Mouse (Mus musculus) cerebellum, adult 11 months (tissue): Measurements from ENCODE around the gene Ppp1r14a.
A peak's percentile ranks its signal among the peaks of the same experiment; 100 is the strongest.

ENCODE experiments used
- DNase-seq: peaks from one replicate; pipeline ENCODE4 v3.0.0; 2022

Gene Ppp1r14a

DNA sequence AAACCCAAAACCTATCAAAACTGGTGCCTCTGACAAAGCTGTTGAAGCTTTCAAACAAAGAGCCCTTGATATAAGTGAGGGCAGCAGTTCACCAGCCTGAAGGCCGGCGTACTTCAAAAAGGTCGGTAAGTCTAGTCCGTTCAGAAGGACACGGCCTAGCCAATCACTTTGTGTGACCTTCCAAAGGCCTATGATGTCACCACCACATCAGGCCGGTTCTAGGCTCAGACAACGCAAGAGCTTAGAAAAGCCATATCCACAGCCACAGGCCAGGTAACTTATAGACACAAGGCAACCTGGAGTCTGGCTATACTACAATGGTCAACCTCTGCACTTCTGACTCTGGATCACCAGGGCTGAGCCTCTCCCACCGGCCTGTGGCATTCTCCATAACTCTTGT, 9.2 kb upstream of the Ppp1r14a start:
- no peak for DNase-seq

DNA sequence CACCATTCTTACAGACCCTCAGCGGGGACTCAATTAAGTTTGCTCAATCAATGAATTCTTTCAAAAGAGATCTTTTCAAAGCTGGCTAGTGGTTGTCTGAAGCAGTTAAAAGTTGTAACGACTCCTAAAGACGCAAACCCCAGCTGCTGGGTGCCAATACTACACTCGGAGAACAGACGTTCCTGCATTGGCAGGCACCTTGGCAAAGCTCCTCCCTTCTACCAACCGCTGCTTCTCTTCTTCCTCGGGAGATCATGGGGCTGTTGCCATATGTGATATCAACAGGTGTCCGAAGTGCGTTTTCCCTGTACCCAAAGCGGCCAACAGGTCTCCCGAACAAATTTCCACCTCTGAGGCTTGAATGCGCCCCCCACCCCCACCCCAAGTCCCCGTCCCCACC, 8.3 kb upstream of the Ppp1r14a start:
- DNase-seq, result no peak

- peak; percentile 84 for DNase-seq
Measured at GRCm38 (mm10) chr7:29281201-29282073, 7.7 kb upstream of the Ppp1r14a start, which contains the start of gene Spint2. Gene Spint2 (minus strand): TSS chr7:29281912.

- no peak for DNase-seq
Measured at GRCm38 (mm10) chr7:29282074-29282554, 7.0 kb upstream of the Ppp1r14a start.

DNA sequence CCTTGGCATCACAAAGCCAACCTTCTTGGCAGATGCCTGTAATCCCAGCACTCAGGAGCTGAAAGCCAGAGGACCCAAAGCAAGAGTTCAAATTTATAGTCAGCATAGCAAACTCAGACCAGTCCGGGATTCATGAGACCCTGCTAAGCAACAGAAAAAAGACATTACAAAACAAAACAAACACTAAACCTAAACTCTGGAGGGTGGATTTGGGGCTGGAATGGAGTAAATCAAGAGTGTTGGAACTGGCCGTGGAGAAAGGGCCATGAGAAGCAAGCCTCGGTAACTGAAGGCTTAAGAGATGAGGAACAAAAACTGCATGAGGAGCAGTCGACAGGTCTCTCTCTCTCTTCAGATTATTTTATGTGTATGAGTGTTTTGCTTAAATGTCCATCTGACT, 5.2 kb upstream of the Ppp1r14a start:
- no peak for DNase-seq

- no peak for DNase-seq
Measured at GRCm38 (mm10) chr7:29284523-29284922, 4.6 kb upstream of the Ppp1r14a start.

- DNase-seq, result no peak
Measured at GRCm38 (mm10) chr7:29287481-29287880, 1.6 kb upstream of the Ppp1r14a start.

GRCm38 (mm10) chr7:29288079-29288478, 1.0 kb upstream of the Ppp1r14a start:
- no peak for DNase-seq

- no peak for DNase-seq
Measured at GRCm38 (mm10) chr7:29289856-29290255, 748 bp downstream of the Ppp1r14a start.

- DNase-seq, result no peak
Measured at GRCm38 (mm10) chr7:29290691-29291485, 1.8 kb downstream of the Ppp1r14a start.

- peak; percentile 72 for DNase-seq
Measured at GRCm38 (mm10) chr7:29291616-29292457, 2.7 kb downstream of the Ppp1r14a start.

DNA sequence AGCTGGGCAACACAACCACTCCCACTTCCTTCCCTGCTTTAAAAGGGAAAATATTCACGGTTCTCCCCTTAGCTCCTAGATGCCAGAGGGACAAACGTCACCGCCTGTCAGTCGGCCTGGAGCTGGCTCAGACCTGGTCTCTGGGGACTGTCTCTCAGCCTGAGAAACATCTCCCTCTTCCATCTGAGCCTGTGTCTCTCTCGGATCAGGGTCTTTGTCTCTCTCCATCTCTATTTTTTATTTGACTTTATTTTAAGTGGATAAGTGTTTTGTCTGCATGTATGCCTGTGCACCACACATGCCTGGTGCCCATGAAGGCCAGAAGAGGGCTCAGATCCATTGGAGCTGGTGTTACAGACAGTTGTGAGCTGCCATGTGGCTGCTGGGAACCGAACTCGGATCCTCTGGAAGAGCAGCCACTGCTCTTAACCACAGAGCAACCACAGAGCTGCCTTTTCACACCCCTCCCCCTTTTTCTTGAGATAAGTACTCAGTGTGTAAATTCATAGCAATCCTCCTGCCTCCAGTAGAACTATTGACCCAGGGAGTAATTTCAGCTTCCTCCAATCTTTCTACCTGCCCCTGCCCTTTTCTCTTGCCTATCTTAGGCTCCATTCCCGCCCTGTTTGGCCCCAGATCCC, 3.5 kb downstream of the Ppp1r14a start:
- peak; percentile 59 for DNase-seq

DNA sequence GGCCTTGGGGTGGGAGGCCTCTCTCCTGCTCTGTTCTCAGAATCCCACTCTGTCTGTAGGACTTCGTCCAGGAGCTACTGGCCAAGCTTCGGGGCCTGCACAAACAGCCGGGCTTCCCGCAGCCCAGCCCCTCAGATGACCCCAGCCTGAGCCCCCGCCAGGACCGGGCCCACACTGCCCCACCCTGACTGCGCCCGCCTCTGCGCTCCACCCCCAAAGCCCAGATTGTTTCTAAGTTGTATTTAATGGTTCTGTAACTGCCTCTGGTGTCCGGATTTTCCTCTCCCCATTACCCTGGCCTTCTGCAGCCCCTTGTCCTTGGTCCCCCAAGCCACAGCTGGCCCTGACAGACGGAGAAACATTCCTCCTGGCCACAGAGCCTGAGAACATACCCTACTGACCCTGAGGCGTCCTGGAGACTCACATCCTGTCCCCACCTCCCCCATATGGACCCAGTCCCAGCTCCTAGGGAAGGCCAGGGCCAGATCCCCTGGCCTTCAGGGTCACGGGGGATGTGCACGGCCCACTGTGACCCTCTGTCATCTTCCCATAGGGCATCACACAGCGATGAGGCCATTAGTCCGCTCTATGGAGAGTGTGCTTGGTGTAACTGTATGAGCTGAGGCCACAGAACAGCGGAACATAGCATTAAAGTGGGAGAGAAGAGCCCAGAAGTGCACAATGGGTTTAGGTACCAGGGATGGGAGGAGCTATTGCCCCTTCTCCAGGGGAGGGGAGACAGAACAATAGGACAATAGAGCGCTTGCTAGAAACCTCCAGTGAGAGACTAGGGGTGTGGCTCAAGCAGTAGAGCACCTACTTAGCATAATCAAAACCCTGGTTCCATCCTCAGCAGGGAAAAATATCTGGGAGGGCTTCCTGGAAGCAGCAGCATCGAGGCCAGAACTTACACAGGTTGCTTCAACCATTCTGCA, 4.3 kb downstream of the Ppp1r14a start:
- DNase-seq, result no peak

GRCm38 (mm10) chr7:29294111-29294761, 5.1 kb downstream of the Ppp1r14a start:
- no peak for DNase-seq

- no peak for DNase-seq
Measured at GRCm38 (mm10) chr7:29295861-29296647, 6.9 kb downstream of the Ppp1r14a start.

GRCm38 (mm10) chr7:29296998-29297397, 7.9 kb downstream of the Ppp1r14a start:
- DNase-seq, result no peak

DNA sequence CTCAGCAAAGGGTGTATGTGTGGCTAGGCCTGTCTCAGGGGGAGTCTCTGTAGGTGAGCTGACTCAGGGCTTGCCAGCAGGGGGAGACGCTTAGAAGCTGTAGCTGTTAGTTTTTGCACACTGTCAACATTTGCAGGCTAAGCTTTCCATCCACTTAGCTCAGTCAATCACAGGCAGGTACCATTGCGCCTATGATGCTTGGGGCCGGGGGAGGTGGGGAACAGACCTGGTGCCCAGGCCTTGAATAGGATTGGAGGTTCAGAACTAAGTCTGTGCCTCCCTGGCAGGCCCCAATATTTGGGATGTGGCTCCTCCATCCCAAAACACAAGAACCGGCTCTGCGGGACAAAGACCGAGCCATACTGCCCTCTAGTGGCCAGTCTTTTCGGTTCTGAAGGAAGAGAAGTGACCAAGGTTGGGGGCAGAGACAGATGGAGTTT, 12.0 kb downstream of the Ppp1r14a start:
- peak; percentile 74 for DNase-seq

DNA sequence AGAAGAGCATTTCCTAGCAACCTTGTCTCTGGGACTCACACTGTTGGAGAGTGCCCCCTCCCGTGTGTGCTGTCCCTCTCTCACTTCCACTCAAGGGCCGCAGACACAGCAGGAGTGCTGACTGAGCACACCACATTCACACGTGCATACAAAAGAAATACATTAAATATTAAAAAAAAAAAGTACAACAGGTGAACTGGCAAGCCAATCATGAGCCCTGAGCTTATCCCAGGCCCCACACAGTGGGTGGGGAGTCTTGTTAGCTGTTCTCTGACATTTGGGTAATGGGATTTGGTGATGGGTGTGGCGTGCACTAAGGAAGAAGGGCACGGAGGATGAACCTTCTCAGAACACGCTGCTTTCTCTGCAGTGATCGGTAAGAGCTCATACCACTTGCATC, 13.5 kb downstream of the Ppp1r14a start:
- no peak for DNase-seq

DNA sequence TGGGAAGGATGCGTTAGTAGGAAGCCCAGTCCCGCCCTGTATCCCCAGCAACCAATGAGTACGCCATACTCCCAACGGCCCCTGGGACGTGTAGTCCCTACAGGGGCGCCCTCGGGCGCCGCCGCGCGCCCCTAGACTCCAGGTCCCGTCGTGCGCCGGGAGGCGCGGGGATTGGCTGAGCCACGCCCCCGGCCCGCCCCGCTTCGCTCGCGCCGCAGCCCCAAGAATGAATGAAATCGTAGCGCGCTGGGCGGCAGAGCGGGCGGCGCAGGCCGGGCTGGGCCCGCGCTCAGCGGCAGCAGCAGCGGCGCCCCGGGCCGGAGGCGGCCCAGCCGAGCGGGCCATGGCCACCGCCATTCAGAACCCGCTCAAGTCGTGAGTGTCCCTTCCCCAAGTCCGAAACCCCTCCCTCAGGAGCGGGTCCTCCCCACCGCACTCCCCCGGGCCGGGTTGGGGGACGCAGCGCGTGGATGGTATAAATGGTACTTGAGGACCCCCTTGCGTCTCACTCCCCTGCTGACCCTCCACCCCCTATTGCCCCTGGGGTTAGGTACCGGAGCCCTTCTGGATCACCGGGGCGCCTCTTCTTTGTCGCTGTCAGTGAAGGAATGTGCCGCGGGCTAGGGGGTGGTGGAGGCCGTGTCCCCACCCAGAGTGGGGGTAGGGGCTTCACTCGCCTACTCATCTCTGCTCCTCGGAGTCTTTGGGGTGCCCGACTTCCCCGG, 14.8 kb downstream of the Ppp1r14a start, which contains the start of gene Dpf1:
Gene Dpf1, plus strand, starts transcription at position 214 of the 725 bp plus-strand sequence.
- DNase-seq, result peak; percentile 86
